Mouse (Mus musculus) hindlimb bud, embryonic 11.5 days (tissue): ENCODE results near the gene Abr.

Experiments used
- DNase-seq: peaks from one replicate; pipeline ENCODE4 v3.0.0-alpha.2; 2012; ENCODE audit warnings: low read depth, low spot score; ENCODE audit errors: extremely low spot score

The Abr gene

GRCm38 (mm10) chr11:76467487-76468005 lies 154.6 kb downstream of the Abr start:
- DNase-seq: no peak

DNA sequence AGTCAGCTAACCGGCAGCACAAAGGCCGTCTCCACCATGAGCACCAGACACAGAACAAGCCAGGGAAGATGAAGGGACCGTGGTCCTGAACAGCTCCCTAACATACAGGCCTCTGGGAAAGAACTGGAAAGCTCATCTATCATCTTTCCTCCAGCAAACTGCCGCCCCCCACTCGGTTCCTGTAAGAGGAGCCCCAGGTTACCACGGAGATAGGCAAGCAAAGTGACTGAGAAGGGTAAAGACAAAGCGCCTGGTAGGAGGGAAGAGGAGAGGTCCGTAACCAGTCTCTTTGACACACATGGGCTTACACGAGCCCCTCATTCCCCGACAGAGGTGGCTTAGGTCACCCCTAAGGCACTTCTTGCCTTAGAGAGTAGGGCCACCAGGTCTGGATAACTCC lies 155.0 kb downstream of the Abr start:
- DNase-seq: no peak

DNA sequence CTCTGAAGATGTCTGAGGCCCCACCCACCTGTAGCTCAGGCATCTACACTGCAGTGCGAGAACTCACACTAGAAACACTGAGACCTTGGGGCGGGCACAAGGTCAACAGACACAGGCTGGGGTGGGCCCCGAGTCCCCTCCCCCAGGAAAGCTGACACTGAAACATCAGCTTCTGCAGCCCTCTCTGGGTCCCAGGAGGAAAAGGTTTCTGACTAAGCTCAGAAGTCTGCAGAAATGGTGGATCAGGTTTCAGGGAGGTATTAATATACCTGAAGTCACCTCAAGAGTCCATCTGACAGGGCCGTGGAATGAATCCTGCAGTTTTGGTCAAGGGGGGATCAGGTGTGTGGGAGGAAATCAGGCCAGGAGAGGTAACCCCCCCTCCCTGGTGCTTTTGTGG lies 156.2 kb downstream of the Abr start:
- DNase-seq: no peak

- DNase-seq: no peak
Measured at GRCm38 (mm10) chr11:76461696-76462095, 160.4 kb downstream of the Abr start.

DNA sequence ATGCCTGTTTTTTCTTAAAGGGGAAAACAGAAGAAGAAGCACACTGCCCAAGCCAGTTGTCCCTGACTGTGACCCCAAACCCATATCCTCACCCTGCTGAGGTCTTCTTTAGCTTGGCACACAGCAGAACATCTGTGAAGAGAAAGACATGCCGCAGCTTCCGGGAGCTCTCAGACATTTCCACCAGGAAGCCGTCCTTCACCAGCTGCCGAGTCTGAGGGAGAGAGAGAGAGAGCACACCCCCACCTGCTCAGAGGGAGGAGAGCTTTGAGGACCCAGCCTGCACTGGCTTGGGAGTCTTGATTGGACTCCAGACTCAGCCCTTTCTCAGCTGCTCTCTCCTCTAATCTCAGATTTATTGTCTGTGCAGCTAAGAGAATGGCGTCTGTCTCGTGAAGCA lies 160.9 kb downstream of the Abr start:
- DNase-seq: no peak

- DNase-seq: no peak
Measured at GRCm38 (mm10) chr11:76459489-76459888, 162.6 kb downstream of the Abr start.

DNA sequence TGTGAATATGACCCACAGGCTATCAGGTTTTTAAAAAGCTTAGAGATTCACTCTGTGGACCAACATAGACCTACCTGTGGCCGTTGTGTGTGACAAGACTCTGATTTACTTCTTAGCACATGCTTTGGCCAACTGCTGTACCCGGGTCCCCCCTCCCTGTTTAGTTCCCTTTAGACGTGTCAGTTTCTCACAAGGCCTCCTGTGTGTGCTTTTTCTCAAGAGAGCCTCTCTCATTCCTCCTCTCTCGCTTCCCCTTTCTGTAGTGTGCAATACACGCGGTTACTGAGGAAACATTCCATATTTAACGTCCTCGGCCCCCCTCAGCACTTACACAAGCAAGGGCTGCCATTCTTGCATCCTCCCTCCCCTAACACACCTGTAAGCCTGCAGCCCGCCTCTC lies 163.4 kb downstream of the Abr start:
- DNase-seq: no peak

- no peak for DNase-seq
Measured at GRCm38 (mm10) chr11:76456897-76457296, 165.2 kb downstream of the Abr start.

DNA sequence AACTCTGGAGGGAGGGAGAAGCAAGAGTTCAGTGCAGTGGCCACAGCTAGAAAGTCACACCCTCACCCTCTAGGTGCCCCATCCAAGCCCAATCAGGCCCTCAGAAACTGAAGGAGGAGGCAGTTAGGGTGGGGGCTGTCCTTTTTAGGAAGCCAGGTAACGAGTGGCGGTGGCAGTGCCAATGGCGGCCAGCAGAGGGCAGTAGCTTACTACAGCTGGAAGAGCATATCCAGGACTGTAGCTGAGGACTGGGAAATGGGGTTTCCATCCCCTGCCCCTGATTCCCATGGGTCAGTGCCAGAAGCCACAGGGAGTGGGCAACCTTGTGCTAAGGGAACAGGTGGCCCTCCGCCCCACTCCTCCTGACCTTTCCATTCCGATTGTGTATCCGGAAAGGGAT lies 165.9 kb downstream of the Abr start:
- no peak for DNase-seq

DNA sequence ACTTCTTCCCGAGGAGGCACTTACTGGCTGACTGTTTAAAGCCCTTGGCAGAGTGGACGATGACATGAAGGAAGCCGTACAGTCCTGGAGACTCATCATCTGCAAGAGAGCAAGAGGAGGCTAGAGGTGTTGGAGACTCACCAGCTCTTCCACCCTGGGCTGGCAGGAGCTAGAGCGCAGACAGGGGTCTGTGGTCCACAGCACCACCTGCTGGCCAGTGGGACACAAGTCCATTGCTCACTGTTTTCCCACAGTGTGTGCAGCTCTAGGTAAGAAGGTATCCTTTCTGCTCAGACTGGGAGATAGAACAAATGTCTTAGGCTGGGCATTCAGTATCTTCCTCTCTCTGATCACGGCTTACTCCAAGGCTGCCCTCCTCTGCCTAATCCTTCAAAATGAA lies 167.6 kb downstream of the Abr start:
- DNase-seq: no peak

GRCm38 (mm10) chr11:76450202-76450561 lies 171.9 kb downstream of the Abr start:
- DNase-seq: no peak

DNA sequence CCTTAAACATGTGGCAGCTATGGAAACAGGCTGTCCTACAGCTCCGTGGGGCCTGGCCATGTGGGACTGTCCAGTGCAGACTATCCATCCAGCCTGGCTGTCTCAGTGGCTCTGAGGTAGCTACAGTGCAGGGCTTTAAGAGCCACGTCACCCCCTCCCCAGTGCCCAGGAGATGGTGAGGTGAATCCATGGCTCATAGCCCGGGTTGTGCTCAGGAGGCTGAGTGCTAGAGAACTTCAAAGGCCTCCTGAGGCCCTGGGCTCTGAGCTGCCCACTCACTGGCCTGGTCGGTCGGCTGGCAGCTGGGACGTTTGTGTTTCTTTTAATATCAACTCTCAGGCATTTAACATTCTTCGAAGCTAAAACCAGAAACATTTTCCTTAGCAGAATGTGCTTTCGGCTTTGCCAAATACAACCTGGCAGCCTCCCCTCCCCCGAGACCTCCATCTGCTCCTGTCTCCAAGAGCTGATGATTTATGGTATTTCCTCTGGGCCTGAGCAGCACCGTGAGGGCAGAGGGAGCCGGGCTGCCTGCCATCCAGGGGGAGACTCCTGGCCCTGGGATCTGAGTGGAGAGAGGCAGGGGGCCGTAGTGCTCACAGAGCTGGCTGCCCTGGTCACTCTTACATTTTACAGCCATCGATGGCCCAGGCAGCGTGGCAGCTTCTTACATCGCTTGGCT lies 172.5 kb downstream of the Abr start:
- DNase-seq: no peak

DNA sequence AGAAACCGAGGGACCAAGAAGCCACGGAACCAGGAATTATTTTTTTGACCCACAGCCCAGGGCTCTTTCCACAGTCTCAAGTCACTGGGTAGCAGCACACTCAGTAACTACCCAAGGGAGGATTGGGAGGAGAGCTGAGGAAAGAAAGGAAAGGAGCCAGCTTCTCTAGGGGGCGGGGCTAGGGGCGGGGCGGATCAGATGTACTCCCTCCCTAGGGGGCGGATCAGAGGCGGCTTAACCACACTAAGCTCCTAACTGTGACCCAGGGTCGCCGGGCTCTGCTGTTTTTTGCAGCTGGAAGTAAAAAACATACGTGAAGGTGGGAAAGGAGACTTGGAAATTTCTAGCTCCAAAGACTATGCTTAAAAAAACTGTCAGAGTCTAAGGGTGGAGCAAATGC lies 175.9 kb downstream of the Abr start:
- no peak for DNase-seq

GRCm38 (mm10) chr11:76445459-76445858 lies 176.7 kb downstream of the Abr start:
- DNase-seq: no peak

DNA sequence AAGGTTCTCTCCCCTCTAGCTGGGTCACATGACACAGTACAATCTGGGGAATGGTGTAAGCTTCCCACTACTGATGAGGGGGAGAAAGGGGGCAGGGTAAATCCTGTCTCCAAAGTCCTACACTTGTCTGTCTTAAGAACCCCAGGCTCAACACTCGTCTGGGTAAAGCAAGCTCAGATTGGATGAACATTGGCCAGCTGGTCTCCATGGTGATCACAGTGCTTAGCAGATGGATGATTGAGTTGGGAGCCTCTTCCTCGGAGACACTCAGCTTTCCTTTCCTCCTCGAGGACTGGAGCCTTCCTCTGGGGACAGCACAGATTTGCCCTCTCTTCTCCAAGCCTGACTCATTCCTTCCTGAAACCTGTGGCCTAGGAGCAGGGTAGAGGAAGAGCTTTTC lies 182.4 kb downstream of the Abr start:
- DNase-seq: no peak

DNA sequence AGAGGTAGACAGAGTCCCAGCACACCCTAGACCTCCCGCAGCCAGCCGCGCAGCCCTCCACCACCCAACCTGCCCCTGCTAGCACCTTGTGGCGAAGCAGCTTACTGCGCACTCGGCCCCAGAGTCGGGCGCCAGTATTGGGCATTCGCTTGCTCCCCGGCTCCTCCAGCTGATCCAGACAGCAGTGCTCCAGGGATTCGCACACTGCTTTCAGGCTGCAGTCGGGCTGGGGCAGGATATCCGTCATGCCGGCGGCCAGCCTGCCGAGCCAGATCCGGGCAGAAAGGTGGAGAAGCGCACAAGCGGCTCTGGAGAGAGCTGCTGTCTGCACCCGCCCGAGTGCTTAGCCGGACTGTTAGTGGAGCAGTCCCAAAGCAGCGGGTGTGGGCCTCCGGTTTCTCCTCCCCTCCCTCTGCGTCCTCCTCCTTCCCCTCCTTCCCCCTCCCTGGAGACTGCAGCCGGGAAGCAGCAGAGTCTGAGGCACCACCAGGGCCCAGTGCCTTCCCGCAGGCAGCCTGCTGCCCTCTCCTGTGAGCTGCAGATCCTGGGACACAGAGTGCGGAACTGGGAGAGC lies 185.2 kb downstream of the Abr start:
- DNase-seq: no peak

DNA sequence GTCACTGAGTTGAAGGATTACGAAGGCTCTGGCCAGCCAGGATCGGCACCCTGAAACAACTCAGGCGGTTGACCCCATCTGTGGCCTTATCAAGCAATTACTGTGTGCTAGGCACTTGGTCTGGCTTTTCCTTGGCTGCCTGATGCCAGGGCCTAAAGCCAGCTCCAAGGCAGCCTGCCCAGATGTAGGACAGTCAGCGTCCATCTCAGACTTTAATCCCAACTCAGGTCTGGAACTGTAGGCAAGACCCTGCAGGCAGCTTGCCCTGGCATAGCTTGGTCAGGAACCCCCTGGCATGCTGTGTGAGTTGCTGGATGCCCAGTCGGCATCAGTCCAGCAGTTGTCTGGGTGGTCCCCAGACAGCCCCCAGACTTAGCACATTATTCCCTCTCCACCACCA lies 186.1 kb downstream of the Abr start:
- no peak for DNase-seq

- peak; percentile 64 for DNase-seq
Measured at GRCm38 (mm10) chr11:76429966-76430631, 192.0 kb downstream of the Abr start.

- no peak for DNase-seq
Measured at GRCm38 (mm10) chr11:76429556-76429955, 192.6 kb downstream of the Abr start.

DNA sequence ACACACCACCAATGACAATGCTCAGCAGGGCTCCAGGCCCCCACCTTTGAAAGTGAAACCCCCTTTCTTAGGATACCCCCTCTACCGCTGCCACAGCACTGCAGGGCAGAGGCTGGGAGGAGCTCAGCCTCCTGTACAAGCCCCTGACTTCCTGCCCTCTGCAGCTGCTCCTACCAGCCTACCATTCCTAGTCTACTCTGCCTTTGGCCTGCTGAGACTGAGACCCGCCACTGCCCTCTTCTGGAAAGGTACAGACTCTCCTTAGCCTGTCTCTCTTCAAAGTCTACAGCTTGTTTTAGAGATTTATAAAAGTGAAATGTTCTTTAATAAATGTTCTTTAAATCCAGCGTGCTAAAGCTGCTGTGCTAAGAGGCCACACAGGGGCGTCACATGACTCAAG lies 193.1 kb downstream of the Abr start:
- no peak for DNase-seq

DNA sequence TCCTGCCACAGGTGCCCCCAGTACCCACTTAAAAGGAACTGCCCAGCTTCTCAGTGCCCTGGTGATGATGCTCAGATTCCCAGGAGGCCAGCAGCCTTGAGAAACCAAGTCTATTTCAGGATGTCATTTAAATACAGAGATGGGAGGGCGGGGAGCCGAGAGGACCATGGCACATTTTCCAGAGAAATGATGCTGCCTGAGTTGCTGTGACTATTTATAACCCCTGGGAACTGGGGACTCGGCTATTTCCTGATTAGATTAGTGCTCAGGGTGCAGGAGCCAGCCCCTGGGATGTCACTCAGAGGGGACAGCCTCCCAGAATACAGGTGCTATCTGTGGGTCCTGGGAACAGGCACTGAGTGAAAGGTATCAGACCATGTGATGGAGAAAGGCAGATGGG lies 194.3 kb downstream of the Abr start:
- DNase-seq: no peak

- no peak for DNase-seq
Measured at GRCm38 (mm10) chr11:76425749-76426148, 196.4 kb downstream of the Abr start.
